Mouse (Mus musculus): ENCODE measurements at regions not wholly inside any gene's neighbourhood (a gene's known extent, or its start where the extent isn't known, plus 50 kb on each side); places are given as distances from the start of the nearest gene placed in this dataset.

- no peak for DNase-seq
Measured at GRCm38 (mm10) chr16:84318091-84318490, 196.8 kb upstream of the A730009L09Rik start.

- DNase-seq: no peak
Measured at GRCm38 (mm10) chr16:84321569-84321968, 193.4 kb upstream of the A730009L09Rik start.

GRCm38 (mm10) chr16:84330293-84330692, 184.6 kb upstream of the A730009L09Rik start:
- no peak for DNase-seq

DNA sequence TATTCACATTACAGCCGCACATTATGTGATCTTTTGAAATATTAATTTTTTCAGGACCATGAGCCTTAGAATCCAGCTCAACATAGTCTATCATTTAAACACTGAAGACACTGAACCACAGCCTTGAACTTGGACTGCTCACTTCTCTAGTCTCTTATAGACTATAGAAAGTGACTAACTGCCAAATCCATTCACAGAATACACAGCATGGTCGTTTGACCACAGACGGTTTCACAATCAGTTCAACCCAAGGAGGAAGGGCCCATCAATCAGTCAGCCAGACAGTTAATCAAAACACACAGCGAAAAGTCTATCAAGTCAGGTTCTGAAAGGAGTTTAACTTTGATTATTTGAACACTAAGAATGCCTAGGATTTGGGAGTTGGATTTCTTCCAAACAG, 168.8 kb upstream of the A730009L09Rik start:
- DNase-seq: no peak

DNA sequence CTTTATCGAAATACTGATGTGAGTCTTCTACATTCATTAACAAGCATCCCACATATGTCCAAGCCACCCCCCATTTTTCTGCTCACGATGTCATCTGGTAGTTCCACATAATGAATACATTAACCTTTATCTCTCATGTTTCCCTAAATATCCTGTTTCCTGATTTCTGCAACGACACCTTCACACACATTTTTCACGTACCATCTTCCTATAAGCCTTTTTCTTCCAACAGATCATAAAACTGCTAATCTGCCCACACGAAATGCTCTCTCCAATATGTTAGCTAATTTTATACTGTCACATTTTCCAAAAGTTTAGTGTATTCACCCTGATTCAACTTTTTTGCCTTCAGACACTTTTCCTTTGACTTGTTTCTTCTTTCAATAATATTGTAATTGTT, 159.8 kb upstream of the A730009L09Rik start:
- DNase-seq: no peak

DNA sequence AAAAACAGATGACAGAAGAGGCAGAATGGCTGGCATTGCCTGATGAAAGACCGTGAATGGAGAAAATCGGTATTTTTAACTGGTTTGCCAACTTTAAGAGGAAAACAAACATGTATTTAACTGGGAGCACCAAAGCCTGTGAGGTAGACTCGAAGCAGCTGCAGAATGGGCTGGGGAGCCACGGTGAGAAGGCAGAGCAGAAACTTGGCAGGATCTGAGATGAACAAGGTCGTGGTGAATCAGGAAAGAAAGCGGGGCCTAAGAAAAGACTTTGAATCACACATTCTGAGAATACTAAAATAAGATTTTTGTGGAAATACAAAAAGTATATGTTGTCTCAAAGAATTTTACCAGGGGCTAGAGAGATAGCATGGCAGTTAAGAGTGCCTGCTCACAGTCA, 149.0 kb upstream of the A730009L09Rik start:
- no peak for DNase-seq

- no peak for DNase-seq
Measured at GRCm38 (mm10) chr16:84368928-84369682, 145.8 kb upstream of the A730009L09Rik start.

DNA sequence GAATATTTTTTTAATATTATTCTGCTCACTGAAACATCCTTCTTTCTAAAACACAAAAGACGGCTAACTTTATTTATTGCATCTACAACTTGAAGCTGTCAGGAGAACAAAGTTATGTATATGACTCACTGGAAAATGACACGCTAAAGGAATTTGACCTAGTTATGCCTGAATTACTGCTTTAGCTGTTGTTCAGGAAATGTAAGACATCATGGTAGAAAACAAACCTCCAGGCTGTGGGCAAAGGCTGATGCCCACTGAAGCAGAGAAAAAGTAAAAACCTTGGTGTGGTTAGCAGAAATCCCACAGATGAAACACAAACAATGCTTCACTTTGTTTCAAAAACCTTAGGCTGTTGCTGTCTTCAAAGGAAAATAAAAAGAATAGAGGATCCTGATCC, 136.5 kb upstream of the A730009L09Rik start:
- peak; percentile 69 for DNase-seq

DNA sequence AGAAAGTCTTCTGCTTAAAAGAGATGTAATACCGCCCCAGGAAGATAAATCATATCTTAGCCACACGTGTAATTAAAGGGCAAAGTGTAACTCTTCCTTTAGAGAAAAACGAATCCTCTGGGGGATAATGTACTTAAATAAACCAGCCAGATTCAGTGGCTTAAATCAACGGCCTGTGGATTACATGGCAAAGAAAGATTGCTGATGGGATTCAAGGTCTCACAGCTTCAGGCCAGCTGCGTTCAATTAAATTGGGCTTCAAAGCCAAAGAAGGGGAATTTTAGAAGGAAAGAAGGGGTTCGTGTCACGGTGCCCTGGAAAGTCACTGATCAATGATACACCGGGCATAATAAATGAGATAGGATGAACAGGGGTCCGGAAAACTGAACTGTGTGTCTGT, 123.2 kb upstream of the A730009L09Rik start:
- no peak for DNase-seq

DNA sequence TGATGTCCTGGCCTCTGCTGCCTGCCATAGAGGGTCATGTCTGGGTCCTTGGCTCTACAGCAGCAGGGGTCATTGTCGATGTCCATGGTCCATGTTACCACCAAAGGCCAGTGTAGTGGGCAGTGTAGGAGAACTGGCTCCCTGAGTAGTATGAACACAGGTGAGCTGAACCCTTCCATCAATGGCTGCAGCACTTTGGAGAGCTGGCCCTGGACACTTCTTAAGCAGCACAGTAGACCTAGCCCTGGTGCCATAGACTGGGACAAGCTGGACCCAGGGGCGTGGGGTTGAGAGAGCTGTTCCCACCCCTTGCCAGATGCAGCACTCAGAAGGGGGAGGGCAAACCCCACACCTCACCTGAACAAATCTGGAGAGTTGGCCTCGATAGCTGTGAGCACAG, 120.0 kb upstream of the A730009L09Rik start:
- no peak for DNase-seq

- DNase-seq: no peak
Measured at GRCm38 (mm10) chr16:84421650-84422049, 93.3 kb upstream of the A730009L09Rik start.

GRCm38 (mm10) chr16:84426990-84427540, 87.9 kb upstream of the A730009L09Rik start:
- DNase-seq: no peak

DNA sequence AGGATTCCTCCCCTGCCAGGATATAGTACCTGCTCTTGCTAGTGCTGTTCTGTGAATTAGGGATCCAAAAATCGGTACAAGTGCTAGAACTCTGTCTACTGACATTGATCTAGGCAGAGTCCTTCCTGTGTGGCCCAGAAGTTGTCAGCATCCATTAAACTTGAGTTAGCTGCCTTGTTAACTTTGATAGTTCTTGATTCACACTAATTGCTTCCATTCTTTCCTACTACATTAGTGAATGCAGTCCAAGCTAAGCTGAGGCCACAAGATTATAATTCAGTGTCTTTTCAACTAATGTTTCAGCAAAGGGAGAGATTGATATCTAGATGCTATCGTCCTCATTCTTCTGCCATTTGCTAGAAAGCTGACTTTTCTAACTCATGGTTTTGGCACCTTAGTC, 58.3 kb upstream of the A730009L09Rik start:
- DNase-seq: peak; percentile 65

GRCm38 (mm10) chr16:84462150-84462549, 52.8 kb upstream of the A730009L09Rik start:
- no peak for DNase-seq

Data from retina, postnatal 1 day (tissue).